Mouse (Mus musculus): ENCODE results near the gene Trmt44.

Trmt44 gene

DNA sequence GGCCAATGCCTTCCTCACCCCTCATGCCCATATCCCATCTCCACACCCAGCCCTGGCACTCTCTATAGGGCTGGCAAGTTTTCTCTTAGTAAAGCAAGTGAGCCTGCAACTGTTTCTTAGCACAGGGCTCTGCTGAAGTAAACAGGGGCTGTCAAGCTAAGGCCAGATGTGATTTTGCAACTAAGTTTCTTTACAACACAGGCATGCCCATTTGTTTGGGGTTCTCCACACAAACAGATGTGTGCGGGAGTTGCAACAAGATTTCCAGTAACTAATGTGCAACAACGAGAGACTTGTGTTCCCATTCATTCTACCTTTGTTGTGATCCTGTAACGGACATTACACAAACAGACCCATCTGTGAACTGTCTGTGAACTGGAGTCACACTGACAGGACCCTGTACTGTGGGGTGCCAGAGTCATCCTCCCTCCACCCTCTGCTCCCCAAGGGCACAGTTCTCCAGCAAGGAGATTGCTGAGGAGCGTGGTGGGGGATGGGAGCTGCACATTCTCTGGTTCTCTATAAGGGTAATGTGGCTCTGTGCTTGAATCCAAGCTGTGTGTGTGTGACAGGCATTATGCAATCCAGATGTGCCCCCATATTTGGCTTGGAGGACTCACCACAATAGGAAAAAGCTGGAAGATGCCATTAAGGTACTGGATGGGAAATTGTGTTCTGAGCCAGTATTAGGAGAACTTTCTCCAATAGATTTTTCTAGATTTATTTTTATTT, 33.6 kb downstream of the Trmt44 start:
- in situ Hi-C loops (cut with MboI, MseI) = no loop called here

- in situ Hi-C loops (cut with MboI, MseI) = no loop called here
These were observed 34.3 kb downstream of the Trmt44 start for GRCm38 (mm10) chr5:35540555-35540954.

GRCm38 (mm10) chr5:35539576-35539975, 35.3 kb downstream of the Trmt44 start:
- in situ Hi-C loops (cut with MboI, MseI) = no loop called here

DNA sequence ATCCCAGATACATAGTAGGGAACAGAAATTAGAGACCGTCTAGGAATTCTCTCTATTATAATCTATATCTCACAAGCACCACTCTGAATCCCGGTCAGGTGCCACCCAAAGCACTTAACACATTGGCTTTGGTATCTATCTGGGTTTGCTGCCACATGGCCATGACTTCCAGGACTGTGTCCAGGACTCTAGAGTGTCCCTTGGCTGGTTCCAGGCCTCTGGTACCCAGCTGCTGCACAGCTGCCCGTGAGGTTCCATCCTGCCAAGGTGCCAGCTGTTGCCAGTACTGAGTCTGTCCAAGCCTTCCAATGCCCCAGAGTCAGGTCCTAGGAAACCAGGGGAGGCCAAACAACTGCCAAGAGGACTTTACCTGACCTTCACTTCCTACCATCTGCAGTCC, 36.8 kb downstream of the Trmt44 start:
- in situ Hi-C loops (cut with MboI, MseI) = no loop called here

DNA sequence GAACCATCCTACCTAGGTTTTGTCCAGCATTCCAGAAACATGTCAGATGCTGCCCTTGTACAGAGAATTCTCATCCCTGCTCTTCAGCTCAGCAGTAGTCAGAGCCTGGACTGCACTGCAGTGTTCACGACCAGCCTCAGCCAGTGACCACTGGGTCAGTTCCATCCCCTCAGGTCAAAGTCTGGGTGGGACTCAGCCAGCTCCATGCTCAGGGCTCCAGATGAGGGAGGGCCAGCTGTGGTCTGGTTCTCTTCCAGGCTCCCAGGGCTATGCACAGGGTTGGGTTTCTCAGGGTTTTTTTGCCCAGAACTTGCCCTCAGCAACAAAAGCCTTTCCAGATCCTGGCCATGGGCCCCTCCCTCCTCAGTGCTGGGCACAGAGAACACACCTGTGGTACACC, 37.4 kb downstream of the Trmt44 start:
- in situ Hi-C loops (cut with MboI, MseI) = no loop called here

DNA sequence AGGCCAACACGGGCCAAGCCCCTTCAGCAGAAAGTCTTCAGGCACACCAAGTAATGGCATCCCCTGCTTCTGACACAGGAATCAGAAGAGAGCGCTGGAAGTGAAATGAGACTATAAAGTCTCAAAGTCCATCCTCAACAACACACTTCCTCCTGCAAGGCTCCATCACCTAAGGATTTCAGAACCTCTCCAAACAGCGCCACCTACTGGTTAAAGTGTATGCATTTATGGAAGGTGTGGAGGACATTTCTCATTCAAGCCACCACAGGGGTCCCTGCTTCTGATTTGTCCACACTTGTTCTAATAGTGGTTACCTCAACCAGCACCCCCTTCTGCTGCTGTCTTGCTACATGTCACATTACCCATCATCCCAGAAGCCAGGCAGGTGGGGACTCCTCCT, 38.6 kb downstream of the Trmt44 start:
- in situ Hi-C loops (cut with MboI, MseI) = no loop called here

DNA sequence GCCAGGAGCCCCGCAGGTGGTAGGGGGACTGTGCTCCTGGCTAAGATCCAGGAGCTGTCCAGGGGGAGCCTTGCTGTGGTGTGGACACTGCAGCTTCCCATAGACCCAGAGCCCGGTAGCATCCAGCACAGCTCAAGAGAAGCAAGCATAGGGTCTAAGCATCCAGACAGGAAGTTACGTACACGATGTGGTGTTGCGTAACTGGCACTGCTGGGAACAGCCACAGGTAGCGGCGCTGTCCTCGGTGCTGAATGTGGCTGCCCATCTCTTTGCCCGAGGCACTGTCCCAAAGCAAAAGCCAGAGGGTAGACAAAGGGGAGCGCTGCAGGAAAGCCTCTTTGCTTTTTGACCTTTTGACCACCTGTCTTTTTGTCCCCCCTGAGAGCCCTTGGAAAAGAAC, 43.3 kb downstream of the Trmt44 start:
- in situ Hi-C loops (cut with MboI, MseI) = no loop called here

DNA sequence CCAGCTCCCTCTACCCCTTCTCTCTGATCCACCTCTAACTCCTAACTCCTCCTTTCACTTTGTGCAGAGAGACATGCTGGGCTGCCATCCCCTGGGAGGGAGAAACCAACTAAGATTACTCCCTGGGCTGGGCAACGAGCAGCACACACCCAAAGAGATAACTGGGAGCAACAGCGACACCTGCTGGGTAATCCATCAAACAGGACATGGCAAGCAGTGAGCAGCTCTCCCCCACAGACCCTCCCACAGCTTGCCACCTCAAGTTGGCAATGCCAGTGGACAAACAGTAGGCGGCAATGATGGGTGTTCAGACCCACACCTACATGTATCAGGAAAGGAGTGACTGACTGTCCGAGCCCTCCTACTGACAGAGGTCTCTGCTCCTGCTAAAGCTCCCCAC, 44.4 kb downstream of the Trmt44 start:
- in situ Hi-C loops (cut with MboI, MseI) = no loop called here

GRCm38 (mm10) chr5:35525469-35526123, 49.3 kb downstream of the Trmt44 start, which contains the start of gene Cpz:
TSS of gene Cpz (minus strand) at chr5:35525698.
- in situ Hi-C loops (cut with MboI, MseI) = no loop called here

DNA sequence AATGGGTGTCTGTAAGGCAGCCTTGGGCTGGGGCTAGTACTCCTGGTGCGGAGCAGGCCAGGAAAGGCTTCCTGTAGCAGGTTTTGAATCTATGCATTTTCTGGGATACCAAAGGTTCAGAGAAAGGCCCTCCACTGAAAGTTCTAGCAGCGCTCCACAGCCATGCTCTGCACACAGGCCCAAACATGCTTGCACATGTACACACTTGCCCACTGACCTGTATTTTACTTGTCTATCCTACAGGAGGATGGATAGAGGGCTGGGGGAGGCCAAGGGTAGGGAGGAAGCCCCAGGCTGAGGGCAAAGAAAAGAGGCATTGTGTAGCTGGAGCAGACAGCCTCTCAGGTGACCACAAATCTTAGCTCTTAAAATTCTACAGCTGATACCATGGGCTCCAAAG, 50.5 kb downstream of the Trmt44 start:
- in situ Hi-C loops (cut with MboI, MseI) = no loop called here

DNA sequence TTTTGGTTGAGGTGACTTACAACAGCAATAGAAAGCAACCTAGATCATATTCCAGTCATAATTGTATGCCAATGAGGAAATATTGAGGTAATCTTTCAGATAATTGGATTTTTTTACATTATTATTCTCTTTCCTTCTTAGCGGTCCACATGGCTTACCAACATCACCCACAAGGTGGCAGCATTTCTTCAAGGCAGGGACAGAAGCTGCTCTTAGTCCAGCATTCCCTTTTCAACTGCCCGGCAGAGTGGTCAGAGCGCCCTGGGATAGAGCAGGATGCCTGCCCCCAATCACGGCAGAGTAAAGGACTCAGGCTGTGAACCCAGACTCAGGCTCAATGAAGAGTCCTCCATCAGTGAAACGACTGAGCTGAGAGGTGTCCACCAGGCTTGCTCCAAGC, 51.1 kb downstream of the Trmt44 start:
- in situ Hi-C loops (cut with MboI, MseI) = no loop called here

- in situ Hi-C loops (cut with MboI, MseI) = no loop called here
These were observed 58.1 kb downstream of the Trmt44 start for GRCm38 (mm10) chr5:35516781-35517180.

- in situ Hi-C loops (cut with MboI, MseI) = loop anchor here (5.0 kb wide), 1 partner anchor 148 kb away; no protein-coding TSS in a partner anchor
These were observed 64.3 kb downstream of the Trmt44 start for GRCm38 (mm10) chr5:35510589-35510988.
